Mouse (Mus musculus): Measurements from ENCODE around the gene Fbxo47. TPM values are rescaled to one million over a fixed set of nuclear protein-coding genes. Genes with fewer than 3 reads are reported as not detected.

Gene Fbxo47
- polyA plus RNA-seq, 1 experiment from 2014 or later, result 0.97 TPM

DNA sequence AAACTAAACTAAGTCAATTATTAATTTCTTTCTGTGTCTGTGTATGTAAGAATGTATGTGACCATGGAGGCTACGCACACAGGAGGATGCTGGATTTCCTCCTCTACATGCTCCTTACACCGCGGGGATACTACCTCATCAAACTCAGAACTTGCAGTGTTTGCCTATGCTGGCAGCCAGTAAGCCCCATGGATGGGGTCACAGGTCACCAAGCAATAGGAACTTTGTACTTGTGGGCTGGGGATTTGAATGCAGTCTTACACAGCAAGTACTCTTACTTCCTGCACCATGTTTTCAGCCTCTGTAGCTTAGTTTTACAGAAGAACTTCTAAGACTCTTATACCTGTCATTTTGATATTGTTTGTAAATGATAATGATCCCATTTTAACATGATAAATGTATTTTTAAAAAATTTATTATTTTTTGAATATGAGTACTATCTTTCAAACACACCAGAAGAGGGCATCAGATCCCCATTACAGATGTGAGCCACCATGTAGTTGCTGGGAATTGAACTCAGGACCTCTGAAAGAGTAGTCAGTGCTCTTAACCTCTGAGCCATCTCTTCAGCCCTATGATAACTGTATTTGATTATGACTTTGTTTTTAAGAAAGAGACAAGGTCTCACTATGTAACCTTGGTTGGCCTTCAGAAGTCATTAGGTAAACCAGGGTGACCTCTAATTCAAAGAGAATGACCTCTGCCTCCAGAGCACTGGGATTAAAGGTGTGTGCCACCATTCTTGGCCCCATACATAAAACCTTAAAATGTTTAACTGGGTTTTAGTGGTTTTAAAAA, 17.7 kb downstream of the Fbxo47 start:
- WGBS, result 92% methylated on average over 3 of the region's 3 CpGs
- H3K9ac ChIP-seq (ENCODE audit: low read length), result no peak overlapping the region
- H3K4me2 ChIP-seq (ENCODE audit: low read depth, low read length), result no peak overlapping the region

DNA sequence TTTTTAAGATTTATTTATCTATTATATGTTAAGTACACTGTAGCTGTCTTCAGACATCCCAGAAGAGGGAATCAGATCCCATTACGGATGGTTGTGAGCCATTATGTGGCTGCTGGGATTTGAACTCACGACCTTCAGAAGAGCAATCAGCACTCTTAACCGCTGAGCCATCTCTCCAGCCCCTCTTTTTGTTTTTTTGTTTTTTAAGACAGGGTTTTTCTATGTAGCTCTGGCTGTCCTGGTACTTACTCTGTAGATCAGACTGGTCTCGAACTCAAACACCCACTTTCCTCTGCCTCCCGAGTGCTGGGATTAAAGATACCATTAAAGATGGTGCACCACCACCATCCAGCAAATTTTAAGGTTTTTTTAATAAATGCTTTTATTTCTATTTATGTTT, 18.5 kb downstream of the Fbxo47 start:
- Histone ChIP-seq H3K9ac (ENCODE audit: low read length) (no peak overlapping the region), H3K4me2 (ENCODE audit: low read depth, low read length) (no peak overlapping the region), H3K9me3 (replicated peaks; ENCODE audit: control insufficient read depth, low read length) (no peaks in the 10 kb centered on the region), H3K27me3 (ENCODE audit: control insufficient read depth, insufficient read depth, low read length) (no peaks in the 10 kb centered on the region), H3K4me1 (ENCODE audit: control insufficient read depth, insufficient read depth, low read length) (no peaks in the 10 kb centered on the region), H3K4me3 (ENCODE audit: low read length) (no peak overlapping the region), H3K36me3 (ENCODE audit: control insufficient read depth, insufficient read depth) (no peaks in the 10 kb centered on the region), H3K27ac (ENCODE audit: low read length) (no peak overlapping the region)
- WGBS, result 86% methylated on average over 5 of the region's 5 CpGs
- ATAC-seq (replicated peaks; ENCODE audit: extremely low read depth, insufficient read depth, low FRiP score), result no peak

More for the DNA sequence above, 17.7 kb downstream of the Fbxo47 start:
- H3K4me1 ChIP-seq (ENCODE audit: control insufficient read depth, insufficient read depth, low read length), result no peaks in the 10 kb centered on the region
- no peaks in the 10 kb centered on the region for H3K27me3 ChIP-seq (ENCODE audit: control insufficient read depth, insufficient read depth, low read length)
- no peak overlapping the region for H3K4me3 ChIP-seq (ENCODE audit: low read length)
- H3K9me3 ChIP-seq (replicated peaks; ENCODE audit: control insufficient read depth, low read length), result no peaks in the 10 kb centered on the region
- H3K27ac ChIP-seq (ENCODE audit: low read length), result no peak overlapping the region
- ATAC-seq (replicated peaks; ENCODE audit: extremely low read depth, insufficient read depth, low FRiP score), result no peak
- no peaks in the 10 kb centered on the region for H3K36me3 ChIP-seq (ENCODE audit: control insufficient read depth, insufficient read depth)

DNA sequence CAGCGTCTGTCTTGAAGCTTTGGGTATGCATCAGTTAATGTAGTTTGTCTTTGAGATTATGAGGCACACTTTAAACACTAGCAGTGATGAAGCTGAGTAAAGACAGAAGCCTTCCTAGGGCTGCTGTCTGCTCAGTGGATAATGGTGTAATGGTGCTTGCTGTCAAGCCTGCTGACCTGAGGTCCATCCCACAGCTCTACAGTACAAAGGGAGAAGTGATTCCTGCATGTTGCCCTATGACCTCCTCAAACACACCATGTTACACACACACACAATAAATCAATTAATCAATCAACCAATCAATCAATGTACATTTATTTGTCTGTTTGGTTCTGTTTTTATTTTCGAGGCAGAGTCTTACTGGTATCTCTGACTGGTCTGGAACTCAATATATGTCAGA, 21.8 kb downstream of the Fbxo47 start:
- Histone ChIP-seq H3K9ac (ENCODE audit: low read length) (no peak overlapping the region), H3K4me1 (ENCODE audit: control insufficient read depth, insufficient read depth, low read length) (no peaks in the 10 kb centered on the region), H3K27me3 (ENCODE audit: control insufficient read depth, insufficient read depth, low read length) (no peaks in the 10 kb centered on the region), H3K9me3 (replicated peaks; ENCODE audit: control insufficient read depth, low read length) (no peaks in the 10 kb centered on the region), H3K27ac (ENCODE audit: low read length) (no peak overlapping the region), H3K4me3 (ENCODE audit: low read length) (no peak overlapping the region), H3K4me2 (ENCODE audit: low read depth, low read length) (no peak overlapping the region), H3K36me3 (ENCODE audit: control insufficient read depth, insufficient read depth) (no peaks in the 10 kb centered on the region)
- ATAC-seq (replicated peaks; ENCODE audit: extremely low read depth, insufficient read depth, low FRiP score), result no peak
- WGBS, result 64% methylated on average over 2 of the region's 2 CpGs

DNA sequence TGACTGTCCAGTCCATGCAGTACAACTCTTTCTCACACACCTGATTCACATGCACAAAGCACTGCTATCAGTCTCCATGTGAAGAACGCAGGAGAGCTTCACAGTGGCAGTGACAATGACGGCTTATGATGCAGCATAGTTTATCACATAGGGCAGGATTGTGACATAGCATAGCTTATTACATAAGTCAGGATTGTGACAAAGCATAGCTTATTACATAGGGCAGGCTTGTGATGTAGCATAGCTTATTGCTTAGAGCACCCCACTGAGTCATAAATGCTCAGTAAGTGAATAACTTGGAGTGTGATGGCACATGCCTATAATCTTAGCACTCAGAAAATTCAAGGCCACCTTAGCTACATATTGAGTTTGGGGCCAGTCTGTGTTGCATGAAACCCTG, 28.5 kb downstream of the Fbxo47 start:
- H3K4me3 ChIP-seq (ENCODE audit: low read length), result no peak overlapping the region
- no peak overlapping the region for H3K4me2 ChIP-seq (ENCODE audit: low read depth, low read length)
- H3K9ac ChIP-seq (ENCODE audit: low read length), result no peak overlapping the region
- peaks cover 2% of the 10 kb centered on the region for H3K4me1 ChIP-seq (ENCODE audit: control insufficient read depth, insufficient read depth, low read length)
- H3K36me3 ChIP-seq (ENCODE audit: control insufficient read depth, insufficient read depth), result no peaks in the 10 kb centered on the region
- no peak for ATAC-seq (replicated peaks; ENCODE audit: extremely low read depth, insufficient read depth, low FRiP score)
- H3K27ac ChIP-seq (ENCODE audit: low read length), result no peak overlapping the region
- no peaks in the 10 kb centered on the region for H3K27me3 ChIP-seq (ENCODE audit: control insufficient read depth, insufficient read depth, low read length)
- 84% methylated on average over 2 of the region's 2 CpGs for WGBS
- H3K9me3 ChIP-seq (replicated peaks; ENCODE audit: control insufficient read depth, low read length), result no peaks in the 10 kb centered on the region

DNA sequence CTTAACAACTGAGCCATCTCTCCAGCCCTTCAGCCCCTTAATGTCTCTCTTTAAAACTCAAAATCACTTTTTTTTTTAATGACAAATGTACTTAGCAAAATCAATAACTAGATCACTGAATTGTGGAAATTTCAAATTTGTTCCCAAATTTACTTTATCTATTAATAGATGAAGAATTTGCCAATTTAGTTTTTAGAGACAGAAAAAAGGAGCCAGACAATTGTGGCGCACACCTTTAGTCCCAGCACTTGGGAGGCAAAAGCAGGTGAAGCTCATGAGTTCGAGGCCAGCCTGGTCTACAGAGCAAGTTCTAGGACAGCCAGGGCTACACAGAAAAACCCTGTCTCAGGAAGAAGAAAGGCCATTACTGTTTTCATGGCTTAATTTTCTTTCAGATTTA, 32.4 kb downstream of the Fbxo47 start:
- H3K9me3 ChIP-seq (replicated peaks; ENCODE audit: control insufficient read depth, low read length), result no peaks in the 10 kb centered on the region
- 93% methylated on average over 2 of the region's 2 CpGs for WGBS
- H3K4me2 ChIP-seq (ENCODE audit: low read depth, low read length), result no peak overlapping the region
- ATAC-seq (replicated peaks; ENCODE audit: extremely low read depth, insufficient read depth, low FRiP score), result no peak
- H3K4me1 ChIP-seq (ENCODE audit: control insufficient read depth, insufficient read depth, low read length), result peaks cover 5% of the 10 kb centered on the region
- H3K27ac ChIP-seq (ENCODE audit: low read length), result no peak overlapping the region
- no peaks in the 10 kb centered on the region for H3K27me3 ChIP-seq (ENCODE audit: control insufficient read depth, insufficient read depth, low read length)
- no peak overlapping the region for H3K9ac ChIP-seq (ENCODE audit: low read length)
- no peak overlapping the region for H3K4me3 ChIP-seq (ENCODE audit: low read length)
- H3K36me3 ChIP-seq (ENCODE audit: control insufficient read depth, insufficient read depth), result no peaks in the 10 kb centered on the region

DNA sequence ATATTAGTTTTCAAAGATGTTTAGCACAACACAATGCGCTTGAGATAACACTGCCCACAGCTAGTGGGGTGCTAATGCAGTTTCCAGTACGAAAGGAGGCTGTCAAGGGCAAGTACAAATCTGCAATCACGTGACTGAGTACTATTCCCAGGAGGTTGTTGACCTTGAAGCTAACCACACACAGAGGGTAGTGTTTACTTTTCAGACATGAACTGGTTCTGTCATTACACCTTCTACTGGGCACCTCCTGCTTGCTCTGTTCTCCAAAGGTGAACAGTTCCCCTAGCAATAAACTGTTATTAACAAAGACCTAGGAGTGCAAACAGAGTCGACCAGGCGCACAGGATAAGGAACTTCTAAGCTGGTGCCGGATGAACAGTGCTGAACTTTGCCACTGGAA, 33.6 kb downstream of the Fbxo47 start:
- Histone ChIP-seq H3K4me1 (ENCODE audit: control insufficient read depth, insufficient read depth, low read length) (peaks cover 5% of the 10 kb centered on the region), H3K4me3 (ENCODE audit: low read length) (no peak overlapping the region), H3K4me2 (ENCODE audit: low read depth, low read length) (no peak overlapping the region), H3K36me3 (ENCODE audit: control insufficient read depth, insufficient read depth) (no peaks in the 10 kb centered on the region), H3K27ac (ENCODE audit: low read length) (peak overlapping the region; percentile 70), H3K9ac (ENCODE audit: low read length) (no peak overlapping the region), H3K27me3 (ENCODE audit: control insufficient read depth, insufficient read depth, low read length) (no peaks in the 10 kb centered on the region), H3K9me3 (replicated peaks; ENCODE audit: control insufficient read depth, low read length) (no peaks in the 10 kb centered on the region)
- 40% methylated on average over 6 of the region's 6 CpGs for WGBS
- peak; percentile 67; the same call in 1 of the 2 replicates for ATAC-seq (replicated peaks; ENCODE audit: extremely low read depth, insufficient read depth, low FRiP score)

DNA sequence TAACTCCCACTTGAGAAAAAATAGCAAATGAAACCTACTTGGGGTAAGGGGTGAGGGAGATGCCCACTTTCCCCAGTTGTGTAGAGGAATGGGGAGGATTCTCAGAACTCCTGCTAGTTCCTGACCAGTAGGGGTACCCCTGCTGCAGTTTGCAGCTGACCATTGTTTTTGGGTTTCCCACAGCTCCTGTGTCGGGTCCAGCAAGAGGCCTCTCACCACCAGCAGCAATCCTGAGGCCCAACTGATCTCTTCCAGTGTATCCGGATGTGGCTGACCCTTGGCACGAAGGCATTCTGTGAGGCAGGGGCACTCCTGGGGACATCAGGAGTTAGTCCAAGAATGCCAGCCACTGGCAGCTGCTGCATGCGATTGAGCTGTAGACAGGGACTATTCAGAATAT, 42.0 kb downstream of the Fbxo47 start:
- H3K4me3 ChIP-seq (ENCODE audit: low read length), result no peak overlapping the region
- H3K9ac ChIP-seq (ENCODE audit: low read length), result no peak overlapping the region
- H3K36me3 ChIP-seq (ENCODE audit: control insufficient read depth, insufficient read depth), result no peaks in the 10 kb centered on the region
- 67% methylated on average over 4 of the region's 4 CpGs for WGBS
- no peaks in the 10 kb centered on the region for H3K9me3 ChIP-seq (replicated peaks; ENCODE audit: control insufficient read depth, low read length)
- peaks cover 9% of the 10 kb centered on the region for H3K4me1 ChIP-seq (ENCODE audit: control insufficient read depth, insufficient read depth, low read length)
- ATAC-seq (replicated peaks; ENCODE audit: extremely low read depth, insufficient read depth, low FRiP score), result no peak
- H3K4me2 ChIP-seq (ENCODE audit: low read depth, low read length), result no peak overlapping the region
- no peak overlapping the region for H3K27ac ChIP-seq (ENCODE audit: low read length)
- H3K27me3 ChIP-seq (ENCODE audit: control insufficient read depth, insufficient read depth, low read length), result no peaks in the 10 kb centered on the region

DNA sequence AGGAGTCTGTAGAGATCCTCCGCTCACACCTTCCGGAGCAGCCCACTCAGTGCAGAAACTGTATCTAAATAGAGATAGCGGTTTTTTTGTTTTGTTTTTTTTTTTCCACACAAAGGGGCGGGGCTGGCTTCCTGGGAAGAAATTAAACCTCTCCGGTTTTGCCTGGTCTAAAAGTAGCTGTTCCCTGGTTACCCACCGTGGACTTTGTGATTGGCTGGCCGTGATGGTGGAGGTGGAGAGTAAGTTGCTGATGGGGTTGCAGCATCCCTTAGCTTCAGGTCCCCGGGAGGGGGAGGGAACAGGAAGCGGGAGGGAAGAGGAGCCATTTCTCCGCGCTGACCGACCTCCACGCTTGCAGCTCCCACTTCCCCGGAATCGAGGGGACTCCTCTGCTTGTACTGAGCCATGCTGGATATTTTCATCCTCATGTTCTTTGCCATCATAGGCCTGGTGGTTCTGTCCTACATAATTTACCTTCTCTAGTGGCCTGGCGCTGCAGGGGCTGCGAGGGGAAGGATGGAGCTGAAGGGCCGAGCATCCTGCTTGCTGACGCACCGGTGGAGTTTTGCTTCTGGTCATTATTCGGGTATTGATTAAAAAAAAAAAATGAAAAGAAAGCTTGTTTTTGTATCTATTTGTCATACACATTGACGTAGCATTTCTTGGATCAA, 42.8 kb downstream of the Fbxo47 start:
- Histone ChIP-seq H3K36me3 (ENCODE audit: control insufficient read depth, insufficient read depth) (no peaks in the 10 kb centered on the region), H3K4me3 (ENCODE audit: low read length) (peak overlapping the region; percentile 49), H3K27ac (ENCODE audit: low read length) (peak overlapping the region; percentile 33), H3K4me1 (ENCODE audit: control insufficient read depth, insufficient read depth, low read length) (peaks cover 13% of the 10 kb centered on the region), H3K9ac (ENCODE audit: low read length) (peak overlapping the region; percentile 38), H3K9me3 (replicated peaks; ENCODE audit: control insufficient read depth, low read length) (no peaks in the 10 kb centered on the region), H3K27me3 (ENCODE audit: control insufficient read depth, insufficient read depth, low read length) (no peaks in the 10 kb centered on the region), H3K4me2 (ENCODE audit: low read depth, low read length) (peak overlapping the region; percentile 61)
- ATAC-seq (replicated peaks; ENCODE audit: extremely low read depth, insufficient read depth, low FRiP score), result peak; percentile 62
- 4% methylated on average over 22 of the region's 22 CpGs for WGBS

DNA sequence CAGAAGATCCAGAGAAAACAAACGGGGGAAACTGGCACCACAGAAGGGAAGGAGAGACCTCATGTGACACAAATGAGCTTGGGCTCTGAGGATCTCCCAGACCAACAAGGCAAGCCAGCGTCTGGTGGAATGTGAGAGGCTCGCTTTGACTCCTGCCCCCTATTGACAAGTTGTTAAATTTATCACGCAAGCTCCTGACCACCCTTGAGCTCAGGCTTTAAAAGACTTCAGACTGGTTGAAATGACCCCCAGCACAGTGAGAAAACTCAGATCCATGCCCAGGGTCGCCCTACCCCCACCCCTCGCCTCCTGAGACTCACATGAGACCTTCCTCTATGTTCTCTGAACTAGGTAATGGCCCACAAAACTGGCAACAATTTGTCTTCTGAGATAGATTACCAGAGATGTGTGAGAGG, 43.4 kb downstream of the Fbxo47 start, which contains the start of gene B230217C12Rik:
Gene B230217C12Rik, plus strand, starts transcription at position 242 of the 416 bp plus-strand sequence.
- 2% methylated on average over 6 of the region's 6 CpGs for WGBS

More for the DNA sequence above, 43.4 kb downstream of the Fbxo47 start, which contains the start of gene B230217C12Rik:
- peaks cover 13% of the 10 kb centered on the region for H3K4me1 ChIP-seq (ENCODE audit: control insufficient read depth, insufficient read depth, low read length)
- peak within 1 kb of the TSS; percentile 49 for H3K4me3 ChIP-seq (ENCODE audit: low read length)
- peak within 1 kb of the TSS; percentile 33 for H3K27ac ChIP-seq (ENCODE audit: low read length)
- peaks cover 2% of the 10 kb centered on the region; the same call in 1 of the 2 replicates for H3K36me3 ChIP-seq (ENCODE audit: control insufficient read depth, insufficient read depth)
- H3K9me3 ChIP-seq (replicated peaks; ENCODE audit: control insufficient read depth, low read length), result no peaks in the 10 kb centered on the region
- peak; percentile 7; the same call in 1 of the 2 replicates for ATAC-seq (replicated peaks; ENCODE audit: extremely low read depth, insufficient read depth, low FRiP score)
- no peaks in the 10 kb centered on the region for H3K27me3 ChIP-seq (ENCODE audit: control insufficient read depth, insufficient read depth, low read length)
- H3K9ac ChIP-seq (ENCODE audit: low read length), result peak within 1 kb of the TSS; percentile 38
- H3K4me2 ChIP-seq (ENCODE audit: low read depth, low read length), result peak within 1 kb of the TSS; percentile 61

Measured in heart, embryonic 16.5 days (tissue).